Mouse (Mus musculus) fat pad, adult 2 months (tissue): ENCODE measurements around the gene Rbfox3.
"Not testable (repeated sequence)": the region's sequence is repeated elsewhere in the genome, so short reads cannot be mapped to it uniquely, and the experiment has no call there.

Experiments used
- DNase-seq: peaks from one replicate; pipeline ENCODE4 v3.0.0-alpha.2; 2011; ENCODE audit warnings: low read depth, low spot score; ENCODE audit errors: extremely low read depth

Rbfox3 gene

DNA sequence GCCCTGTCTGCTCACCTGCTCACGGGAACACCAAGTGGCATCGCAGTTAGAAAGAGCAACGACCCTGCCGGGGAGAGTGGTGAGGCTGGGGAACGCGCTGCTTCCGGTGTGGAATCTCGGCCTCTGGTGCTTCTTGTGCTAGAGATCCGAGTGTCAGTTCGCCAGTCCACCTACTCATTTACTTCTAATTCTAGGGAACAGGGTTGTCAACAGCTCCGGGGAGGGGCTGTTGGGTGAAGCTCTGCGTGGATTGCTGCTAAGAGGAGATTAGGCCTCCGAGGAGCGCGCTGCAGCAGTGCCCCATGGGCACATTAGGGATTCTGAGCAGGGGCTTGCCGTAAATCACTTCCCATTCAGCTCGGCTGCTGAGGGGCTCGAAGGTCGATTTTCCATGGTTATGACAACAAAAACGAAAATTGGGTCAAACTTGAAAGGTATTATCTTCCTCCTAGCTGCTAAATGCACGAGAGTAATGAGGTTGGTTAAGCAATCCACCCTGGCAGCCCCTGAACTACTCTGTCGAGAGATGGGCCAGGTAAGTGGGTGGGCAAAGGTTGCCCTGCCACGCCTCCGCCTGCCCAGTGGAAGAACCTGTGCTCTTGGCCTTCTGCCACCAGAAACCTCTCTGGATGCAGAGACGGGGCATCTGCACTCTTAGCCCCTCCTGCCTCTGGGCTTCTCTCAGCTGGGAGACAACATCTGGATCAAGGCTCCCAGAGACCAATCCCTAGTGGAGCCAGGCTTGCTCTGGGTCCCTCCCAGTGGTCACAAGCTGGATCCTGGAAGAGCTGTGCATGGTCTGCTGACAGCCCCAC is 85.9 kb downstream of the Rbfox3 start:
- no peak for DNase-seq

DNA sequence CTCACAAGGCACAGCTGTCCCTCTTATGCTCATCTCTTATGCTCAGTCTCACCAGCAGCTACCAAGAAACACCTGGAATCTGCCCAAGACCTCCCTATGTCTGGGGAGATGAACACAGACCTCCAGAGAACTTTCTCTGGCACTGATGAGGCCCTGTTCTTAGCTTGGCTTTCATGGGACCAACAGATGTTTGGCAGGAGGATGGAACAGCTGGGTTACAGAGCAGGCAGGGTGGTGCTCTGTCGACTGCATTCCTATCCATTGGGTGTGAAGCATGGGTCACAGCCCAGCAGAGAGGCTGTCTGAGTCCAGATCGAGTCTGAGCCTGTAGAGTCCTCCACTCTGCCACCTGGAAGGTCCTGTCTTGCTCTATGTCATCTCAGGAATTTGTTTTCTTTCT is 90.0 kb downstream of the Rbfox3 start:
- no peak for DNase-seq

GRCm38 (mm10) chr11:118818528-118818927 is 92.9 kb downstream of the Rbfox3 start:
- DNase-seq: no peak

DNA sequence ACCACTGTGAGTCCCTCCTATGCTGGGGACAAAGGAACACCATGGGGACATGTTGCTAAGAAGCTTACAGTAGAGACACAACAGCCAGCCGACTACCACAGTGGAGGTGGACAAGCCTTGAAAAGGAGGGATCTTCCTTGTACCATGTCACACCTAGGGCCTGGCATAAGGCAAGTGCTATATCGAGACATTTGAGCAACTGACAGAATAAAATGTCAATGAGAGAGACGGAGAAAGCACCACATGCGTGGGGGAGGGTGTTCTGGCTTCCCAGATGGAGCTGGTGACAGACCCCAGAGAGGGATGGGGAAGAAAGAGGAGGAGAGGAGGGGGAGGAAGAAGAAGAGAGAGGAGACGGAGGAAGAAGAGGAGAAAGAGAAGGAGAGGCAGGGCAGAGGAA is 96.3 kb downstream of the Rbfox3 start:
- no peak for DNase-seq

DNA sequence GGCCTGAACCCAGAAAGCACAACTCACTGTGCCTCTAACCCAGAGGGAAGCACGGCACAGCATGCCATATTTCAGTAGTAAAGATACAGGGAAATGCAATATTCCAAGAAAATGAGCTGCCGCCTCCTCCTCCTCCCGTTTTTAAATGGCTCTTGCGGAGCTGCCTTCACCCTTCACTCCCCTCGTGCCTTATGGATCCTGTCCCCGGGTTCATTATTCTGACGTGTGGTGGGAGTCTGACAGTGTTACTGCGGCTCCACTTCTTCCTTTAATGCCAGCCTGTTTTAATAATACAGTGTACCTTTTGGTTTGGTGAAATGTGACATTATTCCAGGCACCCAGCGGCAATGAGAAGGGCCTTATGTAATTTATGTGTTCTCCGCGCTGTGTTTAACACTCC is 97.5 kb downstream of the Rbfox3 start:
- no peak for DNase-seq

DNA sequence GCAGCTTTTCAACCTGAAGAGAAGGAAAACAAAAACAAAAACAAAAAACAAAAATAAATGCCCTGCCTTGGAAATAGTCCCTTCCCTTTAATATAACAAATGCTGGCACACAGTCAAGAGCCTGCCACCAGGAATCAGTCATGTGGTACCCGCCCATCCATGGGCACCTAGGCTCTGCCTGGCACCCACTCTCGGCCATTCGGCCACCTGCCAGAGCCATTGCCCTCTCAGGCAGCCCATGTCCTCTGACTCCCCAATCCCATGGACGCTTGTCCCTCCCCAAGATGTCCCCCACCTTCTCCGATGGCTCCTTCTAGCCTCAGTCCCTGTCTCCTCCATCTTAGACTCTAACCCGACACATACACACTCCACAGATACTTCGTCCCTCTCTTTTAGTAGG is 100.0 kb downstream of the Rbfox3 start:
- DNase-seq: no peak

GRCm38 (mm10) chr11:118807511-118807910 is 103.9 kb downstream of the Rbfox3 start:
- DNase-seq: no peak

DNA sequence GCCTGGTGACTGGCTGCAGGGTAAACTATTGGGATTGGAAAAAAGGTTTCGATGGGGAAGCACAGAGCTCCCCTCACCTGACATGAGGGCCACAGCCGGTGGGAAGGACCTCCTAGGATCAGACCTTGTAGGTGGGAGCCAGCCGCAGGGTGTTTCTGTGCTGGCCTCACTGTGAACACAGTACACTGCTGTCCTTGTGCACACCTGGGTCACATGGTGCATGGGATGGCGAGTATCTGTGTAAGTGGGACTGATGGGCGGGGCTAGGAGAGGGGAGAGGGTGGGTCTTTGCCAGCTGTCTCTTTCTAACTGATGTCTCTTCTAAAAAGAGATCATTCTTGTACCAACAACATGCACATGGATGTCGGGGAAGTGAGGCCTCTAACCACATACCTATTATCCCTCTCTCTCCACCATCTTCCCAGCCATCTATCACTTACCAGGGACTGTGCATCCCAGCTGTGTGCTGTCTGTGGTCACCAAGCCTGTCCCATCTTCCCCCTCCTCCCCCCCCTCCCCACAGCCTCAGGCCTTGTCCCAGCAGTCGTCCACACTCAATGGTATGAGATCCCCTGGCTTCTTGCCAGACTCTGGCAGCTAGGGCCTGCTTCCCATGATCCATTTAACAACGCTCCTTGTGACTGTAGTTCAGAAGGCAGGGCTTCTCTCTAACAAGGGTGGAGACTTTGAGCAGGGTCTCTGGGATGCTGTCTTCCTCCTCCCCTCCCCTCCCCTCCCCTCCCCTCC is 116.4 kb downstream of the Rbfox3 start:
- DNase-seq: no peak

GRCm38 (mm10) chr11:118793639-118794021 is 117.8 kb downstream of the Rbfox3 start:
- DNase-seq: no peak

- DNase-seq: no peak
Measured at GRCm38 (mm10) chr11:118792916-118793638, 118.3 kb downstream of the Rbfox3 start.

DNA sequence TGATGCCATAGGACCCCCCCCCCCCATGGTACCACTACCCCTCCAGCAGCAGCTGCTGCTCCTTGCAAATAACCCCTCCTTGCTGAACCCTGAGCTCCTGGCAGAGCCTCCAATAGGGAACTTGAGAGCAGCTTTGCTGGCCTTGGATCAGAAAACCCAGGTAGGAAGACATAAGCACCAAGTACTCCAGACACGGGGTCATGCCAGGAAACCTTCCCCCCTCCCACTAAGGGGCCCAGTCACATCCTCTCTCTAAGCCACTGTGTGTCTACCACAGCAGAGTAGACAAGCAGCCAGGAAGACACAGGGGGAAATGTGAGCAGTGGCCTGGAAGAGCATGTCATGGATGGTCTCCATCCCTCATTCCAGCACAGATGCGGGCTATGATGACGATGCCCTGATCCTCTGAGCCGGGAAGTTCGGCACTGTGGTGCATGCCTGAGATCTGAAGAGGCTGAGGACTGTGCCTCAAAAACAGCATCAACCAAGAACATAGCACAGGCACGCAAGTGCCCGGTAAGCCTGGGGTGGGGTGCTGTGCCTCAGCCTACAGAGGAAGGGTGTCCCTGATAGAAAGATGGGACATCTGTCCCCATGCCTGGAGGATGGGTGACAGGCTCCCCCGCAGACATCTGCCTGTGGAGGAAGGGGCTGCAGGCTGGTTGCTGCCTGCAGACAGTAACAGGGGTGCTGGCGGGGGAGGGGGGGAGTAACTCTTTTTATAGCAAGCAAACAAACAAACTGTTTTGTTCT is 119.1 kb downstream of the Rbfox3 start:
- no peak for DNase-seq

- no peak for DNase-seq
Measured at GRCm38 (mm10) chr11:118791391-118791790, 120.0 kb downstream of the Rbfox3 start.

- no peak for DNase-seq
Measured at GRCm38 (mm10) chr11:118788091-118788490, 123.3 kb downstream of the Rbfox3 start.

GRCm38 (mm10) chr11:118782677-118783076 is 128.7 kb downstream of the Rbfox3 start:
- DNase-seq: no peak

- DNase-seq: no peak
Measured at GRCm38 (mm10) chr11:118775753-118776152, 135.6 kb downstream of the Rbfox3 start.

GRCm38 (mm10) chr11:118774777-118775176 is 136.6 kb downstream of the Rbfox3 start:
- DNase-seq: not testable (repeated sequence)

GRCm38 (mm10) chr11:118773076-118773583 is 138.3 kb downstream of the Rbfox3 start:
- DNase-seq: no peak

DNA sequence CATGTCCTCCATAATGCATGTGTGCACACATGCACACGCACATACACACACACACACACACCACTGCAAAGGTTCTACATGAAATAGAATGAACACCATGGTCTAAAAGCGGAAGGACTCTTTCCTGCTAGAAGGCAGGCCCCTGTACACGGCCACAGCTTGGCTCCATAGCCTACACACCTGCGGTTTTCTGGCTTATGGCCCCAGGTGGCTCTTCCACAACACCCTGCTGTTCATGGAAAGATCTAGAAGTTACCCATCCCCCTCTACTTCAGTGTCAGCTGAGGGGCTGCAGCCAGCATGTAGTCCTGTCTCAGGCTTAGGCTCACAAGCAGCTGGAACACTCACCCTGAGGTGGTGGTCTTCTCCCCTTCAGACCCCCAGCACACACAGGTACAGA is 140.0 kb downstream of the Rbfox3 start:
- no peak for DNase-seq

DNA sequence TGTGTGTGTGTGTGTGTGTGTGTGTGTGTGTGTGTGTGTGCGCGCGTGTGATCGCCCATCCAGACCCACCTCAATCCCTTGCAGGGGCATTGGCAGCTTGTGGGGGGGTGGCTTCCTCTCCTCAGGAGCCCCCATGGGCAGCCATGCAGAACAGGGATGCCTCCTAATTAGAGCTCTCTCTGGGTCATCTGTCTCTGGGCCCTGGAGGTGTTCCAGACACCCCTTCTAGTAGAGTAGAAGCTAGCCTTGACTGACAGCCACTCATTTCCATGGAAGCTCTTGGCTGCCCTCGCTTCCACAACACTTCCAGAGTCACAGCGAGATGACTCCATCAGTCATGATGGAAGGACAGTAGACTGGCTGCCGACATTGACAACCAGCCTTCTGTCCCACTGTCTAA is 140.6 kb downstream of the Rbfox3 start:
- no peak for DNase-seq

- DNase-seq: no peak
Measured at GRCm38 (mm10) chr11:118769542-118769941, 141.9 kb downstream of the Rbfox3 start.

DNA sequence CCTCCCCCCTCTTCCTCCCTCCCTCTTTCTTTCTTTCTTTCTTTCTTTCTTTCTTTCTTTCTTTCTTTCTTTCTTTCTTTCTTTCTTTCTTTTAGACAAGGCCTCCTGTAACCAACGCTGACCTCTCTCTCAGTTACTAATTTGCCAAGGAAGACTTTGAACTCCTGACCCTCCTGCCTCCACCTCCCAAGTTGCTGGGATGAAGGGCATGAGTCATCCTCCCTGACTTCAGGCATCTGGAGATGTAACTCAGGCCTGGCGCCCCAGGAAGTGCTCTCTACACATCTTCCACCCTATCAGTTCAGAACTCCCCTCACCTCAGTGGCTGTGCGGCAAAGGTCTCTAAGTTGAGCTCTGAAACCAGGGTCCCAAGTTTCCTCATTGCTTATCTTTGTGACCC is 143.0 kb downstream of the Rbfox3 start:
- DNase-seq: no peak
